Mouse (Mus musculus) retina, postnatal 1 day (tissue): ENCODE measurements around the gene Nmur1.
"Not testable (repeated sequence)": the region's sequence is repeated elsewhere in the genome, so short reads cannot be mapped to it uniquely, and the experiment has no call there.

Experiments
- DNase-seq: peaks from one replicate; pipeline ENCODE4 v3.0.0-alpha.2; 2012

Gene Nmur1

GRCm38 (mm10) chr1:86354186-86354585, 71.8 kb downstream of the Nmur1 start:
- DNase-seq, result no peak

DNA sequence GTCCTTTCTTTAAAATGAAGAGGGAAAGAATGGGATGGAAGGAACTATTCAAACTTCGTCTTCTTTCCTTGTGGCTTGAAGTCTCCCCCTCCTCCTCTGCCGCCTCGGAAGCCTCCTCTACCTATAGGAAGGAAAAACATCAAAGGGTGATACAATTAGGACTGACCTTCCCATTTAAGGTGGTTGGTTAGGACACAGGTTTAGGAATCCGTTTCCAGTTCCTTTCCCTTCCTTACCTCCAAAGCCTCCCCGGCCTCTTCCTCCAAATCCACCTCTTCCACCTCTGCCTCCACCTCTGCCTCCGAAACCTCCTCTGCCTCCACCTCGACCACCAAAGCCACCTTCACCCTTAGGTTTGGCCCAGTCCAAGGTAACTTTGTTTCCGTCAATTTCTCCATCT, 75.5 kb downstream of the Nmur1 start:
- DNase-seq, result no peak

DNA sequence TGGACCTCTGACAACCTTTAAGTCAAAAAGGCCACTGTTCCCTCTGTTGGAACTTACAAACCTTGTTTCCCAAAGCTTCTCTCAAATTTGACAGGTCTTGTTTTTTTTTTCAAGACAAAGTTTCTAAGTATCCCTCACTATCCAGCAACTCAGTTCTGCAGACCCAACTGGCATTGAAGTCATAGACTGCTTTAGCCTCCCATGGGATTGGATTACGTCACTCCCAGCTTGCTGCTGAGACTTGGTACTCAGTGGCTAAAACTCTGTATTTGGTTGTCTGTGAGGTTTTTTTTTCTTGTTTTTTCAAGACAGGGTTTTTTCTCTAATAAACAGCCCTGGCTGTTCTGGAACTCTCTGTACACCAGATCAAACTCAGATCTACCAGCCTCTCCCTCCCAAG, 76.3 kb downstream of the Nmur1 start:
- DNase-seq, result no peak

DNA sequence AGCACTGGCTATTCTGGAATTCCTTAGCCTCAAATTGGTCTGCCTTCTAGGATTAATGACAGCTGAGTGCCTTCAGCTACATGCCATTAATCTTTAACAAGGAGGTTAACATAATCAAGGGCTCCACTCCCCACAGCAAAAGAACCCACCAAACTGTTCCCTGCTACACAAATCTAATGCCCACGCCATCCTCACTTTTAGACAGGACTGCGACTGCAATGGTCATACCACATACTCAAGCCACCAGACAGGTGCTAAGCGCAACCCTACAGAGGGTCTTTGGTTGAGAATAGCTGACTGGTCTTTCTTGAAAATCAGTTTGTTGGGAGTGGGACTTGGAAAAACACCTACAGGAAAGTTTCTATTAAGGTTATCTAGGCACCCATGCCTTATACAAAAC, 76.8 kb downstream of the Nmur1 start:
- no peak for DNase-seq

GRCm38 (mm10) chr1:86348801-86349200, 77.2 kb downstream of the Nmur1 start:
- DNase-seq, result no peak

DNA sequence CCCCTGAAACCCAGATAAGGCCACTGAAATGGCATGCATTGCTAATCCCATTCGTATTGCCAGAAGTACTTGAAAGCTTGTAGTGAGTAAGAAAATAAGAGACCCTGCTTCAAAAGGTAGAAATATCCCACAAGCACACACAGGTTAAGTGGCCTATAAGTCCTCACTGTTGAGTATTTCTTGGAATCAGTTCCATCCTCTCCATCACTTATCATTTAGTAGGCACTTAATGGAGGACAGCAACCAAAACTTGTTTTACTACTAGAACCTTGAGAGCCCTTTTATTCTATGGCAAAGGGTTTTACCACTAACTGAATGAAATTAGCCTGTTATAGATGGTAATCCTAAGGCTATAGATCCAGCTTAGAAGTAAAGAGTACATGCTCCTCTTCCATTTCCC, 77.9 kb downstream of the Nmur1 start:
- no peak for DNase-seq

- DNase-seq, result no peak
Observed at GRCm38 (mm10) chr1:86347716-86348045, 78.3 kb downstream of the Nmur1 start.

DNA sequence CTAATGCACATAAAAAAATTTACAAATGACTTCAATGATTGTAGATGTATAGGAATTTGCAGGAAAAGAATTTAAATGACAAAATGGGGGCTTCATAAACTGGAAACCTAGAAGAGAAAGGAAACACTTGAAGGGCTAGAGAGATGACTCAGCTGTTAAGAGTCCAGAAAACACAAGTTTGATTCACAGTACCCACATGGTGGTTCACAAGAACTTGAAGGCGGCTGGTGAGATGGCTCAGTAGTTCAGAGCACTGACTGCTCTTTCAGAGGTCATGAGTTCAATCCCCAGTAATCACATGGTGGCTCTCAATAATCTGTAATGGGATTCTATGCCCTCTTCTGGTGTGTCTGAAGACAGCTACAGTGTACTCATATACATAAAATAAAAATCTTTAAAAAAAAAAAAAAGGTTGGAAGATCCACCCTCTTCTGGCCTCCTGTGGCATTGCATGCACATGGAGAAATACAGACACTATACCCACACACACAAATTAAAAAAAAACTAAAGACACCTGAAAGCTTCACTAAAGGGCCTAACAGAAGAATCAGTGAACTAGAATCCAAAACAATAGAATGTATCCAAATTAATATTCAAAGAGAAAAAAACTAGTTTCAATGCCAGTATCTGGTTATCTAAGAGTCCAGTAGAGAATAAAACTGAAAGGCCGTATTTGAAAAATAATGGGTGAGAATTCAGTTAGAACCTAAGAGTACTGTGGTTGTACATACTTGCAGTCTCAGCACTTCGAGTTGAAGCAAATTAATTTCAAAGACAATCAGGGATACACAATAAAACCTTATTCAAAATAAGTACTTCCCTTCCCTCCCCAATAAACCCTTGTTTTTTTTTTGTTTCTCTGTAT, 78.9 kb downstream of the Nmur1 start:
- no peak for DNase-seq

GRCm38 (mm10) chr1:86345956-86346355, 80.1 kb downstream of the Nmur1 start:
- no peak for DNase-seq

- DNase-seq, result no peak
Observed at GRCm38 (mm10) chr1:86345069-86345468, 81.0 kb downstream of the Nmur1 start.

- DNase-seq, result no peak
Observed at GRCm38 (mm10) chr1:86343969-86344861, 81.8 kb downstream of the Nmur1 start.

DNA sequence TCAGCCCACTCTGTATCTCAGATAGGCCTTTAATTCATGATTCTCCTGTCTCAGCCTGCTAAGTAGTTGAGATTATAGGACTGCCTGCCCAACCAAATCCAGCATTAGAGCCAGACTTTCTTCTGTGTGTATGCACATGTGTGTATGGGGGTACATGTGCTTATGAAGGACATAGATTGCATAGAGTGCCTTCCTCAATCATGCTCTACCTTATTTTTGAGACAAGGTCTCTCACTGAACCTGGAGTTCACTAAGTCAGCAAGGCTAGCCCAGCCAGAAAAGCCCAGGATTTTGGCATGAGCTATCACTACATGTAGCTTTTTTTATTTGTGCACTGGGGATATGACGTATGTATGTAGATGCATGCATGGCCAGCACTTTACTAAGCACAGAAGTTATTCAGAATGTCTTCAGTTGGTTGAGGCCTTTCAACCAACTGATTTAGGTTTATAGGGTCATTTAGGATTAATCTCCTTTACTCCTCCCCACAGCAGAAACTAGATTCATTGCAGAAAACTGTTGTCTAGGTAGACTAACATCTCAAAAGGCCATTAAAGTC, 82.9 kb downstream of the Nmur1 start:
- DNase-seq, result no peak

GRCm38 (mm10) chr1:86342371-86342770, 83.7 kb downstream of the Nmur1 start:
- no peak for DNase-seq

DNA sequence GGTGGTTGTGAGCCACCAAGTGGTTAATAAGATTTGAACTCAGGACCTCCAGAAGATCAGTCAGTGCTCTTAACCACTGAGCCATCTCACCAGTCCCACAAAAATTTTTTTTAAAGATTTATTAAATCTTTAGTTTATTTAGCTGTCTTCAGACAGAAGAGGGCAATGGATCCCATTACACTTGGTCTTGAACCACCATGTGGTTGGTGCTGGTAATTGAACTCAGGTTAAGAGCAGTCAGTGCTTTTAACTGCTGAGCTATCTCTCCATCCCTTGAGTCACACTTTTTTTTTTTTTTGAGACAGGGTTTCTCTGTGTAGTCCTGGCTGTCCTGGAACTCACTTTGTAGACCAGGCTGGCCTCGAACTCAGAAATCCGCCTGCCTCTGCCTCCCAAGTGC, 84.9 kb downstream of the Nmur1 start:
- DNase-seq, result not testable (repeated sequence)

GRCm38 (mm10) chr1:86339156-86339812, 86.7 kb downstream of the Nmur1 start:
- peak; percentile 87 for DNase-seq

DNA sequence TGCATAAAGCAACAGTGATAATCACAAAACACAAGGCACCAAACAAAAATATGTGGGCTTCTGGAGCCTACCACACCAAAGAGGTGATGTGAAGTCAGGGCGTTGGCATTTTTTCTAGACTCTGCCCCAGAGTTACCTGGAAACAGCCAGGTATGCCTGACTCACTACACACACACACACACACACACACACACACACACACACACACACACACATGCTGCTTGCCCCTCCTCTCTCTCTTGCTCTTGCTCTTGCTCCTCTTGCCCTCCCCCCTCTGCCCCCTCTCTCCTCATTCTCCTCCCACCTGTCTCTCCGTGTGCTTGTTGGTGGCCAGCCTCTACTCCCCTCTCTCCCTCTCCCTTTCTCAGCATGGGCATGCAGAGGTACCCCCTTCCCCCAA, 89.7 kb downstream of the Nmur1 start:
- DNase-seq, result no peak
